Mouse (Mus musculus) forebrain, postnatal 0 days (tissue): Measurements from ENCODE around the gene Iffo2. TPM values are rescaled to one million over a fixed set of nuclear protein-coding genes. Genes with fewer than 3 reads are reported as not detected.

Source experiments
- ATAC-seq: fragments of 200-750 bp; cut with Nextera tagmentation; 2 replicates; pipeline ENCODE4 v1.8.0; 2017; ENCODE audit warnings: mild to moderate bottlenecking, moderate library complexity
- DNase-seq: peaks from one replicate; pipeline ENCODE4 v3.0.0-alpha.2; 2015
- H3K27ac ChIP-seq: fragments of 300-500 bp; sonication (generic); 2 replicates; pipeline ENCODE4 v1.5.1; 2014; ENCODE audit warnings: low read depth, mild to moderate bottlenecking, antibody characterized with exemption, low read length, moderate library complexity, mixed read lengths
- H3K27me3 ChIP-seq: fragments of 300-500 bp; sonication (generic); 2 replicates; pipeline ENCODE4 v1.6.1; 2014; ENCODE audit warnings: mild to moderate bottlenecking, low read length, mixed read lengths; ENCODE audit not compliant: insufficient read depth
- H3K36me3 ChIP-seq: fragments of 300-500 bp; sonication (generic); 2 replicates; pipeline ENCODE4 v1.6.1; 2014; ENCODE audit warnings: mild to moderate bottlenecking, moderate library complexity; ENCODE audit not compliant: insufficient read depth
- H3K4me1 ChIP-seq: fragments of 300-500 bp; sonication (generic); 2 replicates; pipeline ENCODE4 v1.6.1; 2014; ENCODE audit warnings: antibody characterized with exemption; ENCODE audit not compliant: insufficient read depth
- H3K4me2 ChIP-seq: fragments of 300-500 bp; sonication (generic); 2 replicates; pipeline ENCODE4 v1.6.1; 2014; ENCODE audit warnings: low read depth, mild to moderate bottlenecking, moderate library complexity
- H3K4me3 ChIP-seq: fragments of 300-500 bp; sonication (generic); 2 replicates; pipeline ENCODE4 v1.5.1; 2014; ENCODE audit warnings: low read depth, low read length, mixed read lengths
- H3K9ac ChIP-seq: fragments of 300-500 bp; sonication (generic); 2 replicates; pipeline ENCODE4 v1.6.1; 2014; ENCODE audit warnings: mild to moderate bottlenecking
- H3K9me3 ChIP-seq: fragments of 300-500 bp; sonication (generic); 2 replicates; pipeline ENCODE4 v1.6.1; 2016; ENCODE audit warnings: low read length
- CTCF ChIP-seq: sonication (generic); IDR thresholded peaks from 2 replicates; pipeline ENCODE4 v1.5.1; 2016; ENCODE audit warnings: antibody characterized with exemption, control low read depth, low read depth
- WGBS: fragments of 180-500 bp; shearing (Covaris S2); extraction: QIAGEN DNeasy Blood & Tissue Kit; methylation state at CpG from one replicate; pipeline ENCODE4 v1.1.7; 2014; 5-methylcytosine and 5-hydroxymethylcytosine counted together
- polyA plus RNA-seq: library from polyadenylated mRNA; unstranded; fragments of >200 nt; fragmentation: Nextera tagmentation; extraction: Ambion mirVana; gene quantifications from 2 replicates; pipeline ENCODE4 v1.2.1, GENCODE M21; 2015
- total RNA-seq: library from RNA; depleted of rRNA; stranded (reverse); fragments of >200 nt; gene quantifications from 2 replicates; pipeline ENCODE4 v1.2.3, GENCODE M21; 2014

The Iffo2 gene
- total and polyA plus RNA-seq, 2 experiments from 2014 or later: 5.3 to 15.8 TPM

DNA sequence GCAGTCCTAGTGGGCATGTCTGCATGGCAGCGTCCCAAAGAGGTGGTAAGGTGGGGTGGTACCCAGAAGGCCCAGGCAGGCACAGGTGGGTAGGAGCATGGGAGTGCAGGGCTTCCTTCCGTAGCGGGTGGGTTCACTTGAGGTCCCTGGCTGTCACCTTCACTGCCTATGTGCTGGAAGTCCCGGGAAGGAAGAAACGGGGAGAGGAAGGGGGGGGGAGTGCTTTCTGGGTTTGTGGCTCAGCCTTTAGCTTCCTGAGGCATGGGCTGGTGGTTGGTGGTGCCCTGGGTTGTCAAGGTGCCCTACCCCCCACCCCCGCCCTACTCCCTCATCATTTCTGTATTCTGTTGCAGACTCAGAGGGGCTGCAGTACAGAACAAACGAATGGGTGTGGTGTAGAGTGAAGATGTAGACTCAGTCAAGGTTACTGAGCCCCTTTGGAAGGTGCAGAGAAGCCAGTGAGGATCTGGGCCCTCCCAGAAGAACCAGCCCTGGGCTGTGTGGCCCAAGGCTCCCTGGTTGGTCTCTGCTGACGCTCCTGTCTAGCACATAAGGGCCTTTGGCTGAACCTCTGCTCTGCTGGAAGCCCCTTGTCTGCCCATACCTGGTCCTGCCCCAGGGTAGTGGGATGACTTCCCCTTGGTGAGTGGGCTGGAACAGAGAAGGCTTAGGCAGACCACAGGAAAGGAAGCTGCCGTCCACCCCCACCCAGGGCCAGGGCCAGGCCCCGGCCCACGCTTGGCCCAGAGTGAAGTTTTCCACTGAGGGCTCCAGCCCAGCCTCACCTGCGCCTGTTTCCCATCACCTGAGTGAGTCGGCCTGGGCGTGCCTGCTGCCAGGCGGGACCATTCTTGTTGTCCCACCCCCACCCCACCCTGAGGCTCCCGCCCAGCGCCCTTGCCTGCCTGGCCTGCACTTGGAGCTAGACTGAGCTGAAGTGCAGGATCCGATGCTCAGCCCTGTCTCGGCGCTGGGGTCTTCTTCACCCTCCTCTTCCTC lies 67.2 kb downstream of the Iffo2 start:
- H3K9ac ChIP-seq: no peak overlapping the region
- no peak overlapping the region for H3K4me2 ChIP-seq
- H3K36me3 ChIP-seq: no peaks in the 10 kb centered on the region
- H3K27me3 ChIP-seq: no peaks in the 10 kb centered on the region
- TF ChIP-seq CTCF: no peak
- H3K4me3 ChIP-seq: no peak overlapping the region
- peaks cover 9% of the 10 kb centered on the region; the same call in 1 of the 2 replicates for H3K4me1 ChIP-seq
- no peak overlapping the region for H3K27ac ChIP-seq
- ATAC-seq: no peak
- no peaks in the 10 kb centered on the region for H3K9me3 ChIP-seq
- no peak for DNase-seq
- 64% methylated on average over 20 of the region's 20 CpGs for WGBS

DNA sequence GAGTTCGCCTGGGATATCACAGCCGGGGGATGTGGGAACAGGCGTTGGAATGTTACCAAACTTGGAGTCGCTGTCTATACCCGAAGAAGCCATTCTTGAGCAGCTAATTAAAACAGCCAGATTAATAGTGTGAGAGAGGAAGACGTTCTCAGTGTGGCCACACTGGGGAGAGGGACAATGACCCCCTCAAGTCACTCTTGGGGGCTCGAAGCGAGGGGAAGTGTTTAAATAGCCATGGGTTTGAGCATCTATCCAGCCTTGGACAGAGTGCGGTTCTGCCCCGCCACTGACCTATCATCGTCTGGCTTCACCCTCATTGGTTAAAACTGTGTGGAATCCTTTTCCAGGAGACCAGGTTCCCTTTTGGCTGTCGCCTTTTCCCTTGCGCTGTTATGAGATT lies 68.0 kb downstream of the Iffo2 start:
- no peak for TF ChIP-seq CTCF
- Histone ChIP-seq H3K27ac (peak overlapping the region; percentile 31; the same call in 1 of the 2 replicates), H3K36me3 (no peaks in the 10 kb centered on the region), H3K9ac (no peak overlapping the region), H3K4me3 (no peak overlapping the region), H3K27me3 (no peaks in the 10 kb centered on the region), H3K4me1 (peaks cover 9% of the 10 kb centered on the region; the same call in 1 of the 2 replicates), H3K9me3 (no peaks in the 10 kb centered on the region), H3K4me2 (0 out of 2 replicates have a peak overlapping the region, but pooled peaks have one; percentile 30)
- ATAC-seq (no peak), DNase-seq (no peak)
- 31% methylated on average over 13 of the region's 13 CpGs for WGBS

DNA sequence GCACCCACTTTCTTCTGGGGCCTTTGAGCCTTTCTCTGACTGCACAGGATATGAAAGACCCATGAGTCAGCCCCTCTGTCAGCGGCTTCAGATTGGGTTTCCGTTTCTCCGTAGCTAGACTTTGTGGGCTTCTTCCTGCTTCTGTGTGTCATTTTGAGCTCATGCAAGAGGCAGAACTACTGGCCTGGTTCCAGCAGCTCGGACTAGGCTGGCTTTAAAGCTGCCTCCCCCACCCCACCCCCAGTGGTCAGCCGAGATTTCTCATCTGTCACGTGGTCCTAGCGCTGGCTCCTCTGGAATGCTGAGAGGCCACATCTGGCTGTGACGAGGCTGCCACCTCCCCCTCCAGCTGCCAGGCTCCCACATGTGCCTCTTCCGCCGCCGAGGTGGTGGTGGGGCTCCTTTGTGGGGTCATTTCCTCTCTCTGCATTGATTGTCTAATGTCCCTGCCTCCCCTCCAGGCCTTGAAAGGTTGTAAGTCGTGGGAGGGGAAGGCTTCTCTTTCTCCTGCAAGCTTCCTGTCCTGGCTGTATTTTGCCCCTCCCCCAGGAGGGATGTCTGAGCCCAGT lies 68.7 kb downstream of the Iffo2 start:
- Histone ChIP-seq H3K9me3 (no peaks in the 10 kb centered on the region), H3K4me3 (0 out of 2 replicates have a peak overlapping the region, but pooled peaks have one; percentile 2), H3K4me2 (peak overlapping the region; percentile 30), H3K27me3 (no peaks in the 10 kb centered on the region), H3K4me1 (peaks cover 9% of the 10 kb centered on the region; the same call in 1 of the 2 replicates), H3K36me3 (no peaks in the 10 kb centered on the region), H3K9ac (0 out of 2 replicates have a peak overlapping the region, but pooled peaks have one; percentile 10), H3K27ac (peak overlapping the region; percentile 31; the same call in 1 of the 2 replicates)
- peak; percentile 61 for DNase-seq
- WGBS: 4% methylated on average over 12 of the region's 12 CpGs
- no peak for TF ChIP-seq CTCF
- peak; percentile 62 for ATAC-seq

DNA sequence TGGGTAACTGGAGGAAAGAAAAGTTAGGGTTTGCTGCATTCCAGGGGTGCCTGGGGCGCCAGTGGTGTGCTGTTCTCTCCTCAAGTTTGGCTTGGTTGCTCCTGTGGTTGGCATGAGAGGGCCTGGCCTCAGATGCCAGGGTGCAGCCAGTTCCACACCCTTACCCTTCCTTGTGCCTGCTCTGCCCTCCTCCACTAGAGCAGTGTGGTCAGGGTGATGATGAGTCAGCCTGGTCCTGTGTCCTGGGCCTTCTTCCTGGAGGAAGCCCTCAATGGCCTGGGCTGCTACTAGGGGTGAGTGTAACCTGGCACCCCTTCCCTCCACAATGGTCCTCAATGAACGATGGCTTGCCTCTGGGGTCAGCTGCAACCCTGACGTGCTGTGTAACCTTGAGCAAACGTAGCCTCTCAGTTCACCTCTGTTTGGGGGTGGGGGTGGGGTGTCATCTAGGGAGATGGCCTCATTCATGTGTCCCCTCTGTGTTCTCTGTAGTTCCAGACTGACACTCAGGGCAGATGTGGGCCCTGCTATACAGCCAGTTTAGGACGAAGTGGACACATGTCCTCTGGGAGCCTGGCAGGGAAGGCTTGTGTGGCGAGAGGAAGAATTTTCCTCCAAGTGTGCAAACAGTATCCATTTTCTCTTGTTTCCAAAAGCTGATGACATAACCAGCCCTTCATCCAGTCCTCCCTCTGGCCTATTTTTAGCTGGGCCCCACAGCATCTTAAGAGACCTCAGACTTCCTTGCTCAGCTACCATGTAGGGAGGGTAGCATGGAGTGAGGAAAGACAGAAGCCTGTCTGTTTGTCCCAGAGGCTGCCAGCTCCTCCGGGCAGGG lies 71.4 kb downstream of the Iffo2 start:
- WGBS: 79% methylated on average over 7 of the region's 7 CpGs
- TF ChIP-seq CTCF: no peak
- Histone ChIP-seq H3K4me2 (no peak overlapping the region), H3K4me3 (no peak overlapping the region), H3K36me3 (peaks cover 8% of the 10 kb centered on the region; the same call in 1 of the 2 replicates), H3K27ac (no peak overlapping the region), H3K4me1 (peaks cover 2% of the 10 kb centered on the region; the same call in 1 of the 2 replicates), H3K27me3 (no peaks in the 10 kb centered on the region), H3K9me3 (no peaks in the 10 kb centered on the region), H3K9ac (no peak overlapping the region)
- ATAC-seq (no peak), DNase-seq (no peak)

DNA sequence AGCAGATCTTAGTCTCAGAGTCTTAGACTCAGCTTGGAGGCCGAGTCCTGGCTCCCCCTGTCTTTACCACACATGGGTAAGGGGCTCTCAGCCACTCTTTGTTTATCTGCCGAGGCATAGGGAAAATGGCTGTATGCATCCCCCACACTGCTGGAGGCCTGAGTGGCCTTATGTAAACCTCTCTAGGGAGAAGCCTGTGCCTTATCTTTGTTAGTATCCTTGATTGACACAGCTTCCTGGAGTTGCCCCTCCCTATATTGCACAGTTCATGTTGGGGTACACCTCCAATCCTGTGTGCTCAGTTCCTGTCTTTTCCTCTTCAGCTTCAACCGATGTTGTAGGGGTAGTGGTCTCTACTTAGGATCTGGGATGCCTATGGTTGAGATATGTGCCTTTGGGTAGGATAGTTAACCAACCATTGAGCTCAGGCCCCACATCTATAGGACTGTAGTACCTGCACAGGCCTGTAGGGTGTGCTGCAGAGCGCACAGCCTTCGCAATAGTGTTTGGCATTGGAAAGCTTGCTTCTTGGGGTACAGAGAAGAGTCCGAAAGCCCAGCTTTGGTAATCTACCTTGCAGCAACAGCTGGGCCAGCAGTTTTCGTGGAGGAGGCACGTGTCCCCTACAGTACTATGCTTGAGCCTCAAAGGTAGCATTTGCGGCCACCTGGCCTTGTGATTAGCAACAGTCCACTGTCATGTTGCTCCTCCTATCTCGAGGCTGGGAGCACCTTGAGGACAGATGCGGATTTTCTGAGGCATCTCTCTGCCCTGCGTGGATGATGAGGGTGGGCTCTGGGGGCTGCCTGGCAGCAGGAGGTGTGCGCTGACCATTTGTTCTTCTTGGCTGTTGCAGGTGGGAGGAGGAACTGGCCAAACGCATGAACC lies 72.3 kb downstream of the Iffo2 start, which contains the start of gene Gm21969:
Gm21969 (plus strand) TSS at position 830 of the 888 bp plus-strand sequence.
- H3K27me3 ChIP-seq: no peaks in the 10 kb centered on the region
- no peaks in the 10 kb centered on the region for H3K9me3 ChIP-seq
- H3K4me1 ChIP-seq: no peaks in the 10 kb centered on the region; the same call in 1 of the 2 replicates
- peak; percentile 82 for TF ChIP-seq CTCF
- ATAC-seq (no peak), DNase-seq (peak; percentile 39)
- H3K36me3 ChIP-seq: peaks cover 13% of the 10 kb centered on the region; the same call in 1 of the 2 replicates
- H3K27ac ChIP-seq: no peak within 1 kb of the TSS
- H3K9ac ChIP-seq: no peak within 1 kb of the TSS
- no peak within 1 kb of the TSS for H3K4me2 ChIP-seq
- WGBS: 55% methylated on average over 14 of the region's 14 CpGs
- H3K4me3 ChIP-seq: no peak within 1 kb of the TSS
